Mouse (Mus musculus) fibroblast of lung, adult 2 months (primary cell): Measurements from ENCODE around the gene Agtpbp1.

Experiments used
- DNase-seq: peaks from one replicate; pipeline ENCODE4 v3.0.0-alpha.2; 2011; ENCODE audit warnings: low read depth

Gene Agtpbp1

DNA sequence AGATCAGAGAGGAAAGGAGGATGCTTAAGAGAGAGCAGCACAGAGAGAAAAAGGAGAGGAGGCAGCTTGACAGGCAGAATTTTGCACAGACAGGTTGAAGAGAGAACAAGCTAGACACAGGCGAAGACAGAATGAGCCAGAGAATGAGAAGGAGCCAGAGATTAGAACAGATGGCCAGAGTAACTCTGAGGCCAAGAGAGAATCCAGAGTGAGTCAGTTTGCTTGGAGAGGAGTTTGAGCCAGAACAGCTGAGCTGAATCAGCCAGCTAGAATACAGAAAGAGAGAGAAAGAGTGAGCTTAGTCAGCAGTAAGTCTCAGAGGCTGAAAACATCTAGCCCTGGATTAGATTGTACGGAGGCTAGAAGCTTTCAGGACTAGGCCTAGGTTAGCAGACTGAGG, 12.5 kb downstream of the Agtpbp1 start:
- DNase-seq = peak; percentile 40

DNA sequence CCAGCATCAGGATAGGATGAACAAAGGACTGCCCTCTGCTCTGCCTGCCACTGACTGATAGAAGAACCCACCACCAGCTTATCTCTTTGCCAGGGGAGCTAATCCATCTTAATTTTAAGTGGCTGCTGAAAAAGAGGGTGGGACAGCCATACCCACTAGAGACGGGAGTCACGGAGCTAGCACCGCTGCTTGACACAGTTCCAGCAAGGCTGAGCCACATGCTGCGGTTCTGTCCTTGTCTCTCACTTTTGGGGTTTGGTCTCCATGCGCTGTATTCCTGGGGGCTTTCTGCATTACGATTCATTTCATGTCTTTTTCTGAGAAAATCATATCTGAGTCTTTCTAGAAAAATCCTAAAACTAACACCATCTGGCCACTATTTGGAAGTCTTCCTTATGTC, 13.9 kb downstream of the Agtpbp1 start:
- no peak for DNase-seq

GRCm38 (mm10) chr13:59565945-59566520, 19.0 kb downstream of the Agtpbp1 start:
- DNase-seq = no peak

- DNase-seq = no peak
These were observed 20.1 kb downstream of the Agtpbp1 start for GRCm38 (mm10) chr13:59564923-59565322.

- no peak for DNase-seq
These were observed 20.5 kb downstream of the Agtpbp1 start for GRCm38 (mm10) chr13:59564505-59564904.

GRCm38 (mm10) chr13:59562471-59562870, 22.6 kb downstream of the Agtpbp1 start:
- DNase-seq = no peak

- no peak for DNase-seq
These were observed 26.3 kb downstream of the Agtpbp1 start for GRCm38 (mm10) chr13:59558776-59559175.

GRCm38 (mm10) chr13:59557185-59557985, 27.6 kb downstream of the Agtpbp1 start:
- peak; percentile 27 for DNase-seq

GRCm38 (mm10) chr13:59556670-59557069, 28.4 kb downstream of the Agtpbp1 start:
- DNase-seq = no peak

- DNase-seq = no peak
These were observed 29.3 kb downstream of the Agtpbp1 start for GRCm38 (mm10) chr13:59555613-59556192.

- DNase-seq = no peak
These were observed 30.1 kb downstream of the Agtpbp1 start for GRCm38 (mm10) chr13:59554772-59555505.

- no peak for DNase-seq
These were observed 32.3 kb downstream of the Agtpbp1 start for GRCm38 (mm10) chr13:59552751-59553150.

DNA sequence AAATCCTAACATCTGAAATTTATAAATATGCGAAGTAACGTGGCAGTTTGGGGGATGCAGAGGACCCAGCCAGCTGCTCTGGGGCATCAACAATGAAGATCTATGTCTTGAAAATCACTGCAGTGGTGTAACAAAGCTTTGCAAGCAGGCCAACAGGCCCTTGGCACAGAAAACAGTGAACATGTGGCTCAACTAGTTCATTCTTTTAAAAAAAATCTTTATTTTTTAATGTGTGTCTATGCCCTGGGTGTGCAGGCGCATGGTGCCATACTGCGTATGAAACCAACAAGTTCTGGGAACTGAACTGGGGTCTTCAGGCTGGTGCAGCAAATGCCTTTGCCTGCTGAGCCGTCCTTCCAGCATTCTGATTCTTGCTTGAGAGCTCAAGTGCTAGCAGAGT, 32.7 kb downstream of the Agtpbp1 start:
- no peak for DNase-seq

- DNase-seq = no peak
These were observed 35.7 kb downstream of the Agtpbp1 start for GRCm38 (mm10) chr13:59549318-59549798.

GRCm38 (mm10) chr13:59547716-59548115, 37.3 kb downstream of the Agtpbp1 start:
- DNase-seq = no peak

GRCm38 (mm10) chr13:59547091-59547490, 37.9 kb downstream of the Agtpbp1 start:
- DNase-seq = no peak

- DNase-seq = no peak
These were observed 42.6 kb downstream of the Agtpbp1 start for GRCm38 (mm10) chr13:59542411-59542810.

DNA sequence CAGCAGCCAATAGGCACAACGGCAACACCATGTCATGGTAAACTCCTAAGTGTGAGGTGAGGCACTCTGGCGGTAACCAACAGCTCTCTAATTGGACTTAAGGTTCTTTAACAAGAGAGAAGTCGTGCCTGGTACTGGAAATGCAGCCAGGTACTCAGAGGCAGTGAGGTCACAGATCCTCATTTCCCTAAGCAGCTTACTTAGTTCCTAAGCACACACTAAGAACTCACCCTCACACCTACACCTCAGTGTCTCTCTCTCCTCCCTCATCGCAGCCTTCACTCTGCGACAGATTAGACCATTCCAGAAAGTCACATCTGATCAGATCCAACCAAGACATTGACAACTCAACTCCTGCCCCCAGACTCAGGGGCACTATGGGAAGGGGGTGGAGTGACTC, 45.0 kb downstream of the Agtpbp1 start:
- no peak for DNase-seq

GRCm38 (mm10) chr13:59538661-59539060, 46.4 kb downstream of the Agtpbp1 start:
- no peak for DNase-seq

DNA sequence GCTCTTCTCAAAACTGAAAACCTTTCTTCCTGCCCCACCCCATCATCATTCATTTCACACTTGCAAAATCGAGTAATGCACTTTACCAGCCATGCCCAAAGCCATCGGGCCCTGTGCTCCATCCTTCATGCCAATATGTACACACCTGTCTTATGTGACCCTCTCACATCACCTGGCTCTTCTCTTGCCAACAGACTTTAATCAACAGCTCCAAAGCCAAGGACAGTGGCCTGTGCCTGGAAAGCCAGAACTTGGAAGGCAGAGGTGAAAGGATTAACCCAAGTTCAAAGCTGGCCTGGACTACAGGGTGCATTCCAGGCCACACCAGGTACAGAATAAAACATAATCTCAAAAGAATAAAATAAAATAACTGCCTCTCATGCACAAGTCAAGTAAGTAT, 48.4 kb downstream of the Agtpbp1 start:
- DNase-seq = no peak

GRCm38 (mm10) chr13:59535746-59536145, 49.3 kb downstream of the Agtpbp1 start:
- no peak for DNase-seq

DNA sequence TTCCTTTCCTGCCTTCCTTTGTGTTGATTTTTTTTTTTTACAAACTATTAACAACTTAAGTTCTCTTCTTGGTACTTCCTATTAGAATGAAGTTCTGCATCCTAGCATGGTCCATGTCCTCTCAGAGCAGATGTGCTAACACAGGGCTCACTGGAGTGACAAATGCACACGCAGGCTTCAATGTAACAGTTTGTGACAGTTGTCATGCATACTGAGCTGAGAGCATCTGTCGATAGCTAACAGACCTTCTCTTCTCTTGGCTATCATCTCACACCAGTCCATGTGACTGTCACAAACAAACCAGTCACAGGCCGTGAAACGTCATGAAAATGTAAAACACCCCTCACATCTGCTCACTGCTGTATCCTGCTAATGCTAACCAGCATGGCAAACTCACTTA, 50.7 kb downstream of the Agtpbp1 start:
- DNase-seq = no peak

DNA sequence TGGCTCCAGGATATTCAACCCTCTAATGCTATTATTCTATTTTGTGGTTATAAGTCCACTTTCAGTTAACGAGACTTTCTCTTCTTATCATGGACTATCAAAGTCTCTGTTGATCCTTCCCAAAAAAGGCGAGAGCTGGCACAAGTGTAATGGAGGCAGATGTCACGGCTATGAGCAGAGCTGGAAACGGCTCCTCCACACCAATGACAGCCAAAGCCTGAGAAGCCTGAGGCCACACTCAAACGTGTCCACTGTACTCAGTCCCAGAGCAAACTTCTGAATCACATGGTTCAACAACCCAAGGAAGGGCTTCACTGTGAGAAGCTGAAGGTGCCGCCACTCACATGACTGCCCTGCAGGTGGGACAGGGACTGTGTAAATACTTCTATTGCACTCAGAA, 51.7 kb downstream of the Agtpbp1 start:
- DNase-seq = no peak
